Mouse (Mus musculus) liver, embryonic 14.5 days (tissue): ENCODE results near the gene Aox3. TPM values are rescaled to one million over a fixed set of nuclear protein-coding genes. Genes with fewer than 3 reads are reported as not detected.
A peak's percentile ranks its signal among the peaks of the same experiment; 100 is the strongest.

Source experiments
- ATAC-seq: fragments of 200-750 bp; cut with Nextera tagmentation; 2 replicates; pipeline ENCODE4 v1.8.0; 2017; ENCODE audit warnings: moderate number of reproducible peaks, mild to moderate bottlenecking, moderate library complexity; ENCODE audit not compliant: insufficient read depth
- DNase-seq, 3 experiments: peaks; one replicate each; pipeline ENCODE4 v3.0.0-alpha.2; 2012 to 2013; ENCODE audit warnings: low read depth in 3 of 3, low spot score in 3 of 3
- H3K27ac ChIP-seq: fragments of 300-500 bp; sonication (generic); 2 replicates; pipeline ENCODE4 v1.5.1; 2014; ENCODE audit warnings: moderate library complexity, mild to moderate bottlenecking, control low read depth, inconsistent platforms
- H3K27me3 ChIP-seq: fragments of 300-500 bp; sonication (generic); 2 replicates; pipeline ENCODE4 v1.6.1; 2014; ENCODE audit warnings: mild to moderate bottlenecking, low read length, moderate library complexity; ENCODE audit not compliant: control insufficient read depth, insufficient read depth
- H3K36me3 ChIP-seq: fragments of 300-500 bp; sonication (generic); replicated peaks from 2 replicates; pipeline ENCODE4 v1.6.1; 2014; ENCODE audit warnings: low read depth; ENCODE audit not compliant: control insufficient read depth, insufficient read depth
- H3K4me1 ChIP-seq, 2 experiments: fragments of 200-500 bp in 1 of 2; fragments of 300-500 bp in 1 of 2; sonication (generic) in 1 of 2; replicated peaks; 2 replicates each; pipeline ENCODE4 v1.6.1; 2012 to 2014; ENCODE audit warnings: antibody characterized with exemption in 1 of 2, inconsistent platforms in 1 of 2, low read length in 1 of 2; ENCODE audit not compliant: control insufficient read depth in 2 of 2, insufficient read depth in 2 of 2
- H3K4me2 ChIP-seq: fragments of 300-500 bp; sonication (generic); 2 replicates; pipeline ENCODE4 v1.6.1; 2014; ENCODE audit warnings: low read depth, mild to moderate bottlenecking, control low read depth, moderate library complexity
- H3K4me3 ChIP-seq, 2 experiments: fragments of 200-500 bp in 1 of 2; fragments of 300-500 bp in 1 of 2; sonication (generic) in 1 of 2; 2 replicates each; pipeline ENCODE4 v1.5.1; 2012 to 2014; ENCODE audit warnings: low read depth in 2 of 2, low read length in 2 of 2, mild to moderate bottlenecking in 2 of 2, control low read depth in 1 of 2, inconsistent platforms in 1 of 2, moderate library complexity in 1 of 2; ENCODE audit not compliant: insufficient read depth in 1 of 2
- H3K9ac ChIP-seq: fragments of 300-500 bp; sonication (generic); replicated peaks from 2 replicates; pipeline ENCODE4 v1.6.1; 2014; ENCODE audit warnings: mild to moderate bottlenecking, control low read depth, moderate library complexity
- H3K9me3 ChIP-seq: fragments of 300-500 bp; sonication (generic); 2 replicates; pipeline ENCODE4 v1.6.1; 2016; ENCODE audit warnings: low read length, mixed read lengths; ENCODE audit not compliant: control insufficient read depth
- CTCF ChIP-seq: IDR thresholded peaks from 2 replicates; pipeline ENCODE4 v1.5.1; 2016; ENCODE audit warnings: antibody characterized with exemption, low read depth, control low read depth
- EP300 ChIP-seq: IDR thresholded peaks from 2 replicates; pipeline ENCODE4 v1.6.1; 2016; ENCODE audit warnings: antibody characterized with exemption, low read depth
- WGBS: fragments of 180-500 bp; shearing (Covaris S2); extraction: QIAGEN DNeasy Blood & Tissue Kit; methylation state at CpG from one replicate; pipeline ENCODE4 v1.1.7; 2014; ENCODE audit not compliant: insufficient replicate concordance; 5-methylcytosine and 5-hydroxymethylcytosine counted together
- polyA plus RNA-seq, 2 experiments: library from polyadenylated mRNA; depleted of rRNA in 1 of 2; stranded (reverse) in 1 of 2; unstranded in 1 of 2; fragments of >200 nt; fragmentation: Nextera tagmentation in 1 of 2; extraction: Ambion mirVana in 1 of 2; gene quantifications; 2 replicates each; pipeline versions ENCODE4 v1.2.1 to v1.2.3; 2012 to 2014

The Aox3 gene
- polyA plus RNA-seq, 2 experiments = 0.09 to 0.20 TPM

GRCm38 (mm10) chr1:58077882-58078281 lies 35.0 kb upstream of the Aox3 start:
- no peaks in the 10 kb centered on the region for H3K27me3 ChIP-seq
- DNase-seq (no peak), ATAC-seq (no peak)
- H3K4me2 ChIP-seq = no peak overlapping the region
- H3K36me3 ChIP-seq = no peaks in the 10 kb centered on the region
- H3K4me1 ChIP-seq = no peaks in the 10 kb centered on the region
- no peak overlapping the region for H3K27ac ChIP-seq
- no peak for TF ChIP-seq EP300
- no peak for TF ChIP-seq CTCF
- no peak overlapping the region for H3K4me3 ChIP-seq
- no peak overlapping the region for H3K9ac ChIP-seq
- H3K9me3 ChIP-seq = no peaks in the 10 kb centered on the region

GRCm38 (mm10) chr1:58078390-58078789 lies 34.5 kb upstream of the Aox3 start:
- Histone ChIP-seq H3K27ac (no peak overlapping the region), H3K4me2 (no peak overlapping the region), H3K9ac (no peak overlapping the region), H3K27me3 (no peaks in the 10 kb centered on the region), H3K4me1 (no peaks in the 10 kb centered on the region), H3K9me3 (no peaks in the 10 kb centered on the region), H3K4me3 (no peak overlapping the region), H3K36me3 (no peaks in the 10 kb centered on the region)
- DNase-seq (no peak), ATAC-seq (no peak)
- WGBS = 72% methylated on average over 7 of the region's 7 CpGs
- no peak for TF ChIP-seq EP300
- no peak for TF ChIP-seq CTCF

GRCm38 (mm10) chr1:58079689-58080088 lies 33.2 kb upstream of the Aox3 start:
- Histone ChIP-seq H3K36me3 (no peaks in the 10 kb centered on the region), H3K27ac (no peak overlapping the region), H3K9ac (no peak overlapping the region), H3K27me3 (no peaks in the 10 kb centered on the region), H3K9me3 (no peaks in the 10 kb centered on the region), H3K4me1 (no peaks in the 10 kb centered on the region), H3K4me2 (no peak overlapping the region), H3K4me3 (no peak overlapping the region)
- WGBS = 71% methylated on average over 5 of the region's 5 CpGs
- DNase-seq (no peak), ATAC-seq (no peak)
- TF ChIP-seq CTCF = 0 out of 2 replicates have a peak, but pooled peaks have one; percentile 15
- no peak for TF ChIP-seq EP300

- ATAC-seq (no peak), DNase-seq (no peak)
- Histone ChIP-seq H3K9me3 (no peaks in the 10 kb centered on the region), H3K4me1 (no peaks in the 10 kb centered on the region), H3K4me3 (no peak overlapping the region), H3K36me3 (no peaks in the 10 kb centered on the region), H3K4me2 (no peak overlapping the region), H3K27ac (no peak overlapping the region), H3K9ac (no peak overlapping the region), H3K27me3 (no peaks in the 10 kb centered on the region)
- WGBS = 50% methylated on average over 4 of the region's 4 CpGs
- TF ChIP-seq CTCF = no peak
These were observed 32.5 kb upstream of the Aox3 start for GRCm38 (mm10) chr1:58080446-58080845.

GRCm38 (mm10) chr1:58081356-58081755 lies 31.6 kb upstream of the Aox3 start:
- no peak overlapping the region for H3K4me2 ChIP-seq
- no peak overlapping the region for H3K4me3 ChIP-seq
- no peak for ATAC-seq
- no peak for TF ChIP-seq EP300
- TF ChIP-seq CTCF = no peak
- no peak for DNase-seq
- no peak overlapping the region for H3K9ac ChIP-seq
- 75% methylated on average over 5 of the region's 5 CpGs for whole genome bisulfite sequencing
- no peak overlapping the region for H3K27ac ChIP-seq
- H3K36me3 ChIP-seq = no peaks in the 10 kb centered on the region
- no peaks in the 10 kb centered on the region for H3K27me3 ChIP-seq
- H3K4me1 ChIP-seq = no peaks in the 10 kb centered on the region
- H3K9me3 ChIP-seq = no peaks in the 10 kb centered on the region
